Mouse (Mus musculus) kidney, adult 2 months (tissue): ENCODE measurements around the gene Cpxm2. TPM values are rescaled to one million over a fixed set of nuclear protein-coding genes. Genes with fewer than 3 reads are reported as not detected.

Source experiments
- DNase-seq: peaks from one replicate; pipeline ENCODE4 v3.0.0; 2021
- H3K27ac ChIP-seq: fragments of 200-500 bp; 2 replicates; pipeline ENCODE4 v1.5.1; 2012; ENCODE audit warnings: low read depth, low read length, control low read depth, inconsistent platforms; ENCODE audit not compliant: insufficient read depth
- H3K27me3 ChIP-seq: fragments of 200-500 bp; replicated peaks from 2 replicates; pipeline ENCODE4 v1.6.1; 2012; ENCODE audit warnings: mild to moderate bottlenecking, moderate library complexity, low read length, inconsistent platforms; ENCODE audit not compliant: control insufficient read depth, insufficient read depth
- H3K36me3 ChIP-seq: fragments of 200-500 bp; 2 replicates; pipeline ENCODE4 v1.6.1; 2012; ENCODE audit warnings: mild to moderate bottlenecking, moderate library complexity, low read length, inconsistent platforms; ENCODE audit not compliant: control insufficient read depth, insufficient read depth
- H3K4me1 ChIP-seq: fragments of 200-500 bp; 2 replicates; pipeline ENCODE4 v1.6.1; 2011; ENCODE audit warnings: low read length; ENCODE audit not compliant: control insufficient read depth, insufficient read depth
- H3K4me3 ChIP-seq: fragments of 200-500 bp; 2 replicates; pipeline ENCODE4 v1.5.1; 2011; ENCODE audit warnings: mild to moderate bottlenecking, low read depth, low read length, control low read depth; ENCODE audit not compliant: insufficient read depth
- CTCF ChIP-seq: fragments of 200-500 bp; conservative IDR thresholded peaks from 2 replicates; pipeline ENCODE4 v1.5.1; 2011; ENCODE audit warnings: low read depth, mild to moderate bottlenecking, control low read depth, low read length, moderate library complexity, mixed read lengths; ENCODE audit not compliant: insufficient read depth, insufficient read length
- POLR2A ChIP-seq: fragments of 200-500 bp; IDR thresholded peaks from one replicate; pipeline ENCODE4 v1.6.1; 2011; ENCODE audit warnings: low read depth, low read length, control low read depth
- WGBS: fragments of 180-500 bp; shearing (Covaris S2); methylation state at CpG from one replicate; pipeline ENCODE4 v1.1.7; 2018; 5-methylcytosine and 5-hydroxymethylcytosine counted together
- polyA plus RNA-seq: library from polyadenylated mRNA; depleted of rRNA; stranded (reverse); fragments of >200 nt; gene quantifications from 2 replicates; pipeline ENCODE4 v1.2.3, GENCODE M21; 2012

Cpxm2 gene
- polyA plus RNA-seq, 1 experiment: 3.5 TPM

DNA sequence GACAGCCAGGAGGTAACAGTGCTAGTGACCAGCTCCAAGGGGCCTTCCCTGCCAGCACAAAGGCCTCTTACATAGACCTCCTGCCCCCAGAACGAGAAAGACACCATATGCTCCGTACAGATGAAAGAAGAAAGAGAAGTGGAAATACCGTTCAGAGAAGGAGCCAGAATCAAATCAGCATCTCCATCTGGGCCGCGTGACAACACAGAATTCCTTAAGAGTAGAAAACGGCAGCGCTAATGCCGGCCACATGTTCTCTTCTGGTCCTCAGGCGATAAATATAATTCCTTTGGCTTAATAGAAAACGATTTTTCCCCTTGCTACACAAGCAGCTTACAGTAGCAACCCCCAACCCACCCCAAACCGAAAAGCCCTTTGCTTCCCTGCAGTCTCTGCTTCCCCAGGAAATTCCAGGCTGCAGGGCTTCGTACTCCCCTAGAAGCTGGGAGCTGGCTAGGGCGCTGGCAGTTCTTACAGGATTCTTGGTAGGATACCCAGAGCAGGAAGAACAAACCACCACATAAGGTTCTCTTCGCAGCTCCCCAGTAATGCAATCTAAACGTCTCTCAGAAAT is 9.2 kb downstream of the Cpxm2 start:
- no peaks in the 10 kb centered on the region for H3K27me3 ChIP-seq
- no peak overlapping the region for H3K27ac ChIP-seq
- no peaks in the 10 kb centered on the region for H3K4me1 ChIP-seq
- no peak overlapping the region for H3K4me3 ChIP-seq
- H3K36me3 ChIP-seq: no peaks in the 10 kb centered on the region
- no peak for TF ChIP-seq CTCF
- no peak for TF ChIP-seq POLR2A
- no peak for DNase-seq
- WGBS: 78% methylated on average over 15 of the region's 15 CpGs

DNA sequence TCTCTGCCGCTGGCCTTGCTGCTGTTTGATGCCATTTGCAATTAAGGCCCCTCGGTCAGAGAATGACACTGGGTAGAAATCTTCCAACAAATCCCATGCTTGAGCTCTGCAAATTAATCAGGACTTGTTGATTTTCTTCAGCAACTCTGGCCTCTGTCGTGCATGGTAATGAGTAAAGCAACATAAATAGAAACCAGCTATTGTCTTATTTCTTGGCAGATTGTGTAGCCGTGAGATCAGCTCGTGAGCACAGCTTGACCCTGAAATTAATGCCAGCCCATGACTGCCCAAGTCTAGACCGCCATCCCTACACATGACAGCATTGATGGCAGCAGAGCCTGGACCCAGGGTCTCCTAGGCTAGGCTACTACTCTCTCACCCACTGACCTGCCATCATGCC is 25.9 kb downstream of the Cpxm2 start:
- TF ChIP-seq CTCF (no peak), POLR2A (no peak)
- Histone ChIP-seq H3K36me3 (no peaks in the 10 kb centered on the region), H3K4me1 (no peaks in the 10 kb centered on the region), H3K27ac (no peak overlapping the region), H3K4me3 (no peak overlapping the region), H3K27me3 (no peaks in the 10 kb centered on the region)
- no peak for DNase-seq
- WGBS: 78% methylated on average over 6 of the region's 6 CpGs

DNA sequence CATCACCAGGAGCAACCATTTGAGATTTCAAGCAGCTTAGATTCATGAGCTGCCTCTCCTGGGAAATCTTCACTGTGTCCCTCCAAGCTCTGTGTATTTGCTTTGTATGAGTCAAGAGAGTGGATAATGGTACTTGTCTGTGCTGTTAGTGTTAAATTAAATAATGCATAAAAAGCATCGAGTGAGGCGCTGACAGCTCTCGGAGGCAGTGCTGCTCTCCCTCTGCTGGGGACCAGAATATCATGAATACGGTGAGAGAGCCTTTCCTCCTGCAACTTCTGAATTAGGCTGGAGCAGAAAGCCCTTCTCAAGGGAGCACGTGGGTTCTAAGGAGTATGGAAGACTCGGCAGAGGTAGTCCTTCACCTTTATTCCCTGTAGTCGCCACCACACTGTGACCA is 29.6 kb downstream of the Cpxm2 start:
- Histone ChIP-seq H3K27me3 (no peaks in the 10 kb centered on the region), H3K36me3 (no peaks in the 10 kb centered on the region), H3K4me3 (no peak overlapping the region), H3K4me1 (no peaks in the 10 kb centered on the region), H3K27ac (no peak overlapping the region)
- no peak for DNase-seq
- 80% methylated on average over 7 of the region's 7 CpGs for WGBS
- TF ChIP-seq CTCF (no peak), POLR2A (no peak)

DNA sequence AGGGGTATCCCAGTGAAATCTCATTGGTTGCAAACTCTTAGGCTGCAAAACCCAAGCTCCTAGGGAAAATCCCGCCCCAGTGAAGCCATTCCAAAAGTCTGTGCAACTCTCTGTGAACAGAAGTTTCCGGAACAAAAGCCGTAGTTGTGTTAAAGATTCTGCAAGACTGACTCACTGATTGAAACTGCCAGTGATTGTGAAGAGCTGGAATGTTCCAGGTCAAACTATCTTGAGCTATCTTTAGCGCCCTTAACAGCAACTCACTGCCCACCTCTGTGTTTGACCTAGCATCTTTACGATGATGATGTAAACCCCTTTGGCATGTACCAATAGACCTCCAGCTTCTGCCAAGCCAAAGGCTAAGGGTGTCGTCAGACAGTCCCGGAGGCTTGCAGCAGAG is 31.3 kb downstream of the Cpxm2 start:
- DNase-seq: no peak
- Histone ChIP-seq H3K27me3 (no peaks in the 10 kb centered on the region), H3K36me3 (no peaks in the 10 kb centered on the region), H3K4me3 (no peak overlapping the region), H3K27ac (no peak overlapping the region), H3K4me1 (no peaks in the 10 kb centered on the region)
- no peak for TF ChIP-seq POLR2A
- no peak for TF ChIP-seq CTCF
- WGBS: 64% methylated on average over 7 of the region's 7 CpGs

DNA sequence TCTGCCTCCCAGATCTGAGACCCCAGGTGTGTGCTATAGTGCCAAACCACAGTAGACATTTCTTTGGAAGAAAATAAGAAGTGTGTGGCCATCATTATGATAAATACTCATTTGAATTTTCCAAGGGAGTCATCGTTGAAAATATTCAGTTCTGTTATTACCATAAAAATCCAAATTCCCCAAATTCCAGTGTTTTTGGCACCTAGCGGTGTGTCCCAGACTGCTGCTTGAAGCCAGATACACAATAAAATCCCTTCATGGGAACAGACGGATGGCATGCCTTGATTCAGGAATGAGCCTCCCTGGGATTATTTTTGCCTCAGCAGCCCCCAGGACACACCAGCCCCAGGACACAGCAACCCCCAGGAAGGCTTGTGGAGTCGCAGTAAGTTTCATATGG is 34.7 kb downstream of the Cpxm2 start:
- DNase-seq: no peak
- no peaks in the 10 kb centered on the region for H3K4me1 ChIP-seq
- no peaks in the 10 kb centered on the region for H3K36me3 ChIP-seq
- no peaks in the 10 kb centered on the region for H3K27me3 ChIP-seq
- 80% methylated on average over 4 of the region's 4 CpGs for WGBS
- no peak overlapping the region for H3K27ac ChIP-seq
- H3K4me3 ChIP-seq: no peak overlapping the region
- no peak for TF ChIP-seq POLR2A
- no peak for TF ChIP-seq CTCF

DNA sequence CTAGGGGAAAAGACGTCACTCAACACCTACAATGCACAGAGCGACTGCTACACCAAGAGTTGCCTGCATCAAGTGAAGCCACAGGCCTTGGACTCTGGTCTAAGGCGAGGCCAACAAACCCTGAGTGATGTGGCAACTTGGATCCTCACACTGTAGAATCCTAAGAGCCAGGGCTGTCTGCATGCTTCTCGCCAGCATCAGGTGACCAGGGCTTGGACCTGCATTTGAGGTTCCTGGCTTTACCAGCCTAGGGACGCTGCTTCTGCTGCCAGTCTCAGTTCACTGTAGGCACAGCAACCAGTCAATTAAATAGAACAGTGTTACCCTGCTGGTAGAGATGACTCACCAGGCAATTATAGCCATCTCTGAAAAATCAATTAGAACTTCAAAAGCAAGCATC is 42.8 kb downstream of the Cpxm2 start:
- WGBS: 73% methylated on average over 5 of the region's 5 CpGs
- Histone ChIP-seq H3K27me3 (no peaks in the 10 kb centered on the region), H3K36me3 (no peaks in the 10 kb centered on the region), H3K27ac (no peak overlapping the region), H3K4me3 (no peak overlapping the region), H3K4me1 (no peaks in the 10 kb centered on the region)
- no peak for DNase-seq
- TF ChIP-seq CTCF (no peak), POLR2A (no peak)

DNA sequence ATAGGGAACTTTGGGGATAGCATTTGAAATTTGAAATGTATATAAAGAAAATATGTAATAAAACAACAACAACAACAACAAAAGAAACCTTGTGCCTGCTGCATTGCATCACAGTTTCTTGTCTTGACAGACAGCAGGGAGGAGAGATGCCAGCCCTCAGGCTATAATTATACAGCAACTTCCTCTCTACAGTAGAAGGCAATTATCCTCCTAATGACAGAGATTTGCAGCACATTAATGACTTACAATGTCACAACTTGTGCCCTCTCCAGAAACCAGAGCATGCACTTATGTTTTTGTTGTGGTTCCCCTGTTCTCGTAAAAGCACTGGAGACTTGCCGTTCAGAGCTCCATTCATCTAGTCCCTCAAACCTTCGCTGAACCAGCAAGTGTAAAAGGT is 44.2 kb downstream of the Cpxm2 start:
- no peak overlapping the region for H3K4me3 ChIP-seq
- H3K4me1 ChIP-seq: no peaks in the 10 kb centered on the region
- no peaks in the 10 kb centered on the region for H3K36me3 ChIP-seq
- TF ChIP-seq POLR2A: no peak
- TF ChIP-seq CTCF: no peak
- H3K27ac ChIP-seq: no peak overlapping the region
- 65% methylated on average over 3 of the region's 3 CpGs for WGBS
- H3K27me3 ChIP-seq: no peaks in the 10 kb centered on the region
- DNase-seq: no peak

DNA sequence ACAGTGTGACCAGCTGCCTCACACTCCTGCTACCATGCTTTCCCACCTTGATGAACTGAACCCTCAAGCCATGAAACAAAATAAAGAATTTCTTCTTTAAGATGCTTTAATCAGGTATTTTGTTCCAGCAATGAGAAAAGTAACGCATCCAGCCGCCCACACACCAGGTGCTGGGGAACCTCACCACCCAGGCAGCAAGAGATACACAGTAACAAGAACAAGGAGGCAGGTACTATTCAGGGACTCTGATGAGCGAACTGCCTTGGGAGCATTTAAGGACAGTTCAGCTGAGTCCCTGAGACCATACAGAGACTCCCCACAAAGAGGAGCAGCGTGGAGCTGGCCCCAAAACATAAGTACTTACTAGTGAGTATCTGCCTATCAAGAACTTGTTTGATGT is 47.6 kb downstream of the Cpxm2 start:
- DNase-seq: no peak
- Histone ChIP-seq H3K36me3 (no peaks in the 10 kb centered on the region), H3K4me3 (no peak overlapping the region), H3K4me1 (no peaks in the 10 kb centered on the region), H3K27ac (no peak overlapping the region), H3K27me3 (no peaks in the 10 kb centered on the region; the same call in 1 of the 2 replicates)
- no peak for TF ChIP-seq CTCF
- TF ChIP-seq POLR2A: no peak
- 81% methylated on average over 4 of the region's 4 CpGs for WGBS
